Mouse (Mus musculus): Measurements from ENCODE around the gene Anapc13.

- TF ChIP-seq CTCF (conservative IDR thresholded peaks at IDR 0.05; ENCODE audit: low read length): no peak
- TF ChIP-seq POU5F1 (IDR thresholded peaks at IDR 0.05; ENCODE audit: borderline replicate concordance, low read length): no peak
Observed at GRCm38 (mm10) chr9:102625983-102626838, at the start of gene Anapc13, which contains the start of gene Cep63.

Measured in E14TG2a.4 (cell line).